Mouse (Mus musculus) R1 (cell line): ENCODE results near the gene Hsd11b2.
"Not testable (repeated sequence)": the region's sequence is repeated elsewhere in the genome, so short reads cannot be mapped to it uniquely, and the experiment has no call there.

Experiments
- DNase-seq: peaks from one replicate; pipeline ENCODE4 v3.0.0-alpha.2; 2018; ENCODE audit warnings: low read depth, low spot score

Hsd11b2 gene

DNA sequence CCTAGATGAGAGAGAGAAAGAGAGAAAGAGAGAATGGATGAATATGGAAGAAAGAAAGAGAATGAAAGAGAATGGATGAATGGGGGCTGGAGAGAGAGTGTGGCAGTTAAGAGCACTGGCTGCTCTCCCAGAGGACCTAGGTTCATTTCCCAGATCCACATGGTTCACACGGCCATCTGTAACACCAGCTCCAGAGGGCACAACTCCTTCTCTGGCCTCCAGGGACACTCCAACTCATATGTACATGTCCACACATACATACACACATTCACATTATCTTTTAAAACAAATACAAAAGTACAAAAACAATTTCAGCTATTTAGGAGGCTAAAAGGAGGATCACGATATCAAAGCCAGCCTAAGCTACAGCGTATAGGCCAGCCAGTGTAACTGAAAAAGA is 44.3 kb downstream of the Hsd11b2 start:
- no peak for DNase-seq

DNA sequence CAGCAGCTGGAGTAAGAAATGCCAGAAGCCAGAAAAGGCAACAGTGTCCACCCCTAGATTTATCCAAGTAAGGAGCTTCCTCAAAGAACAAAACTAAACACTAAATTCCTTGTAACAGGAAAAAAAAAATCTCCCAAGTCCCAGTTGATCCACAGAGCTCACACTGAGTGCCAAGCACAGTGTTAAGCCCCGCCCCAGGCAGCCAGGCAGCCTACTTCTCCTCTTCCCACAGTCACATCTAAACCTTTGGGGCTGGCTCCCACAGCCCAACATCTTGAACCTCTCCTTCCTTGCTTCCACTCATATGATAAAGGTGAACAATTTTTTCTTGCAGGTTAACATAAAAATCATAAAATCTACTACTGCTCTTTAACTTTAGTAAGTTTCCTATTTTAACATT is 45.3 kb downstream of the Hsd11b2 start:
- no peak for DNase-seq

DNA sequence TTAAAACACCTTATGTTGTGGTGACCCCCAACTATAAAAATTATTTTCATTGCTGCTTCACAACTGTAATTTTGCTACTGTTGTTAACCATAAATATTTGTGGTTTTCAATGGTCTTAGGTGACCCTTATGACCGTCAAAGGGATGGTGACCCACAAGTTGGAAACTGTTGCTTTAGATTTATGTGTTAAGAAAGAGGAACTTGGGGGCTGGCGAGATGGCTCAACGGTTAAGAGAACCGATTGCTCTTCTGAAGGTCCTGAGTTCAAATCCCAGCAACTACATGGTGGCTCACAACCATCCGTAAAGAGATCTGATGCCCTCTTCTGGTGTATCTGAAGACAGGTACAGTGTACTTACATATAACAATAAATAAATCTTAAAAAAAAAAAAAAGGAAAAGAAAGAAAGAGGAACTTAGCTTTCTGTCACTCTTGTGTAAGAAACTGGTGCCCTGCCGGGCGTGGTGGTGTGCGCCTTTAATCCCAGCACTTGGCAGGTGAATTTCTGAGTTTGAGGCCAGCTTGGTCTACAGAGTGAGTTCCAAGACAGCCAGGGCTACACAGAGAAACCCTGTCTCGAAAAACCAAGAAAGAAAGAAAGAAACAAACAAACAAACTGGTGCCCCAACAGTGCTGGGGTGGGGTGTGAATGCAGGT is 46.1 kb downstream of the Hsd11b2 start:
- not testable (repeated sequence) for DNase-seq

DNA sequence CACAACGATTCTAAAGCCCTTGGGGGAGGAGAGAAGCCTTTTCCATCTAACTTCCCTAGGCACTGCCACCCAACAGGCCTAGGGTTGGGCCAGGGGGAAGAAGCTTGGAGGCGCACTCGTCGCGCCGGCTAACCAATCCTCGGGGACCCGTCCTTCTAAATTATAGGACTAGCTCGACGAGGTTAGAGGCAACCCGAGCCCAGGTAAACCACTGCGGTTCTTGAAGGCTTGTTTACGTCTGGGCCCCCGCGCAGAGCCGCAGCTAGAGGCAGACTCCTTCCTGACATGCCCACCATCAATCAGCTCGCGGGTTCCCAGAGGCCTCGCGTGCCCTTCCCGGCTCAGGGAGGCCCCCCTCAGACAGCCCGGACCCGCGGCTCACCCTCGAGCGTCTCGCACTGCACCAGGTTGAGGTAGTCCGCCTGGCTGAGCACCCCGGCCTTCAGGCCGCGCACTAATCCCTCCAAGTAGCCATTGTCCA is 46.9 kb downstream of the Hsd11b2 start:
- DNase-seq, result no peak

DNA sequence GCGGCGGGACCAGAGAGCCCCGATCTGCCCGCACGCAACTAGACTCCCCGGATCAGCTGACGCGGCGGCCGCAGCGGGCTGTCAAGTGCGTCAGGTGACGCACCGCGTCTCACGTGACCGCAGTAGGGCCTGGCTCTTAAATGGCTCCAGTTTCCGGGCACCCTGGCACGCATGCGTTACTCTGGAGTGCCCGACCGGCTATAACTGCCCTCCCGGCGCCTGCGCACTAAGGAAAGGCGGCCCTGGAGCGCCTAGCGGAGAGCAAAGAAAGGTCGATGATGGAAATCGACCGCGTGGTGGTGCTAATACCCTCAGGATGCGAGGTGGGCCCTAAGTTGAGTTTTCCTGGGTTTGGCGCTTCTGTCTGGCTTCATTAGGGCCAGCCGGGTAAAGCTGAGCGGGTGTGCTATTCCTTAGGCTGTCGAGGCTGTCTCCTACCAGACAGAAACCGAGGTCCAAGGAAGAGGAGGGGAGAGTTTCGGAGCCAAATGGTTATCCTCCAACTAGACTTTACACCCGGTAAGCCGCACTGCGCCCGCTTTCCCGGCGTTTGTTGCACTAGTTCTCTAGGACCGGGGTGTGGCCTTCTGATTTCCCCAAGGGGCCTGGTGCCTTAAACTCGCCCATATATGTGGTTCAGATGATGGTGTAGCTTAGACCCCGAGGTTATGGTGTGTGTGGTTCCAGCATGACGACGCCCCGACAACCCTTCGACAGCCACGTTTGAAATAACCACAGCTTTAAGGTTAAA is 47.6 kb downstream of the Hsd11b2 start, which contains the start of gene Atp6v0d1:
TSS of gene Atp6v0d1 (minus strand) at position 96 of the 751 bp plus-strand sequence.
- DNase-seq, result peak; percentile 100

DNA sequence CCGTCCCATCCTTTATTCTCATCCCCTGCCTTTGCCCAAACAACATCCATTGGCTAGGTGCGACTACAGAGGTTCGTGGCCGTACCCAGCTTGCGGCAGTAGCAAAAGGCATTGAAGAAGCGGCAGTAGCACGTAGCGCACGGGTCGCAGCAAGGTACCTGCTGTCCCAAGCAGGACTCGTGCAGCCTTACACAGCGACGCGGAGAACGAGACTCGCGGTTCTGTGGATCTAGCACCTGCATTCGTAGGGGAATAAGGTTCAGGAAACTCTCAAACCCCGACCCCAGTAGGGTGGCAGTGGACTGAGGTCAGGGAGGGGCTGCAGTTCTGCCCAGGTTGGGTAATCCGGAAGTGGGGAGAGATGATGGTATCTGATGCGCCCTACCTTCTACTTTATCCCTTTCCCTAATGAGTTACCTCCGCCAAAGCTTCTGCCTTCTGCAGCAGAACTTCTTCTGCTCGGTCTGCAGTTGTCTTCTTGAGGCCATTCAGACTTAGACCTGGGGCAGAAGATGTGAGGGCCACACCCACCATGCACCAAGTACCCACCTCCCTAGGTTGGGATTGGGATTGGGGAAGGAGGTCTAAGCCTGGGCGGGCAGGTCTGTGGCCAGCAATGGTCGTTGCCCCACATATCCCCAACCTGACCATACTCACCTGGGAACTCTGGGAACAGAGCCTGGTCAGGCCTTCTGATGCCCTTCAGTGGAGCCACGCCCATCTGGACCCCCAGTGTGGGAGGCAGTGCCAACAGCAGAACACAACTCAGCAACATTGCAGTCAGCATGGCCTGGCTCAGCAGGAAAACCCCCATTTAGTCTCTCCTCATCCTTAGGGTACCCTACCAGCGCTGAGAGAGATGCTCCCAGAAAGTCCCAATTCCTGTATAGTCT is 48.4 kb downstream of the Hsd11b2 start:
- peak; percentile 50 for DNase-seq

DNA sequence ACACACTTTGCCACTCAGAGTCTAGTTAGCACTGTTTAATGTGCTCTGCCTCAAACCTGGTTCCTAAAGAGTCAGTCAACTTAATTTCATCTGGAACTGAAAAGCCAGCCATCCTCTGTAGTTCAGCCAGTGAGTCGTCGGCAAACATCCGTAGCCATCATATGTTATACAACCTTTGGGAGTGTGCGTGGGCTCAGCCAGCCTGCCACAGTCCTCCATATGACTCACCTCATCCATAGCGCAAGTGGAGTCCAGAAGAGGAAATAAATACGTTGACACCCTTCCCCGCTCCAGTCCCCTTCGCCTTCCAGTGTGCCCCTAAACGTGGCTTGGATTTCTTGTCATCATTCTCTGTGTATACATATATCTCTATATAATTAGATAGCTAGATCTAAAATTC is 53.3 kb downstream of the Hsd11b2 start:
- DNase-seq, result no peak

DNA sequence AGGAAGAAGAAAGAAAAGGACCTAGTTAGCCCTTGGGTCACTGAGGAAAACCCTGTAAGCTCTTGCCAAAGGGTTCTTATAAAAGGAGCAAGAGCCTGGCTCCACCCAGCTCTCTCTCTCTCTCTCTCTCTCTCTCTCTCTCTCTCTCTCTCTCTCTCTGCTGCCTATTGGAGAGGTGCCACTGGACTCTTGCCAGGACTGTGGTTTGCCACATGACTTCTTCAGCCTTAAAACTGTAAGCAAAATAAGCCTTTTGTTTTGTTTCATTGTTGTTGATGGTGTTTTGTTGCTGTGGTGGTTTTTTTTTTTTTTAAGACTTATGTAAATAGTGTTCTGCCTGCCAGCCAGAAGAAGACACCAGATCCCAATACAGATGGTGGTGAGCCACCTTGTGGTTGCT is 54.9 kb downstream of the Hsd11b2 start:
- DNase-seq, result no peak
